Mouse (Mus musculus) fibroblast of lung, adult 2 months (primary cell): ENCODE data around the gene Map3k5.

Experiments
- DNase-seq: peaks from one replicate; pipeline ENCODE4 v3.0.0-alpha.2; 2011; ENCODE audit warnings: low read depth

The Map3k5 gene

DNA sequence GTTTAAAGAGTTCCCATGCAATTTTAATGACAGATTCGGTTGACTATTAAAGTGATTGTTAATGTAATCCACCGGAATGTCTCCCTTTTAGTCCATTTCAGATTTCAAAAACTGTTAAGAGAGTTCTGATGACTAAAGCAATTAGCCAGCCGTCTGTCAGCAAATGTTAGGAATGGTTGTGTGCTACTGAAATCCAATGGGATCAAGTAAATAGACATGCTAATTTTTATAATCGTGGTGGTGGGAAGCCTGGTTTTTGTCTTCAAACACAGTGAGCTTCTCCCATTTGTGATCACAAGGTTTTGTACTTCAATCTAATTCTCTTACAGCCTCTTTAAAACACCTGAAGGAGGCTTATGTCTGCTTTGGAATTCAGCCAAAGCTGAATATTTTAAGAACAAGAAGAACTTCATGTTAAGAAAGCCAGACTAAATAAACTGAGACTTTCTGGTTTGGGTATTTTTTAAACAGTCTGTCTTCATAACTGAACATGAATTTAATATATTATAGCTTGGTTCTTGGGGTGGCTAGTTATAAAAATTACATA is 1.6 kb downstream of the Map3k5 start:
- no peak for DNase-seq

DNA sequence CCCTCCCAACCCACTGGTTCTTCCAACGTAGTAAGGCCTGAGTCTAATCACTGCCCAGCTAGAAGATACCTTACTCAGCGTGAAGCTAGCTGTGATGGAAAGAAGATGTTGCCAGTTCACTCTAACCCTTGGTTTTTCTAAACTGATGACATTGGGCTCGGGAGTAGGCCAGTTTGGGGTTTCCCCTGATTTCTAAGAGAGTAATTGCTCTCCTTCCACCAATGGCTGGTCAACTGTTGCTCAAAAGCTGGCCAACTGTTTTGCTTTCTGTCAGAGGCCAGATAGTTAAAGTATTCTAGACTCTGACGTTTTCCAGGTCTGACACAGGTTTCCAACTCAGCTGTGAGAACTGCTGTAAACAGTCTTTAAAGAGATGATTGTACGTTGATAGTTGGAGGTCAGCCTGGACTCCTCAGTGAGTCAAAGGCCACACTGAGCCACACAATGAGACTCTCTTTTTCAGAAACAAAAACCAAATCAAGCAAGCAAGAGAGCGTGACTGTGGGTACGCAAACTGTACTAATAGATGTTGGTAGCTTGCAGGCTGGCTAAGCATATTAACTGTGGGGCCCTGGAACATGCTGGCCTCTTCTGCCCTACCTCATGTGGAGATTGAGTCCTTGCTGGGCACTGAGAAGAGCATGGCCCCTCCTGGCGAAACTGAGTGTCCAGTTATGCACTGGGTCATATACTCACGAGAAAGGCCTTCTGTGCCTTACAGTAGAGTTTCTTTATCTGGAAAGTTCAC is 2.9 kb downstream of the Map3k5 start:
- no peak for DNase-seq

DNA sequence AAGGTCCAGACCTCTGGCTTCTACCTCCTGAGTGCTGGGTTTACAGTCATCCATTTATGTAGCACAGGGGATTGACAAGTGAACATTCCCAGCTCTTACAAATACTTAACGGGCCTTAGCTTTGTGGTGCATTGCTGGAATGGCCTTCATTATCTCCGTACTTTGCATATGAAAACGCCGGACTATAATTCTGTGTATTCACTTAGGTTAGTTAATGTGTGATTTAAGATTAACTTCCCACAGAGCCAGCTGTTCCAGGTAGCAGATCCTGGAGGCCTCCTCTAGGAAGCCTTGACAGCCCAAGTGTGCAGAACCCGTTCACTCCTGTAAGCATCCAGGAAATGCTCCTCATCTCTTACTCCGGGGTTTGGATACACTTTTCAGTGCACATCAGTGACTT is 4.5 kb downstream of the Map3k5 start:
- DNase-seq: no peak

DNA sequence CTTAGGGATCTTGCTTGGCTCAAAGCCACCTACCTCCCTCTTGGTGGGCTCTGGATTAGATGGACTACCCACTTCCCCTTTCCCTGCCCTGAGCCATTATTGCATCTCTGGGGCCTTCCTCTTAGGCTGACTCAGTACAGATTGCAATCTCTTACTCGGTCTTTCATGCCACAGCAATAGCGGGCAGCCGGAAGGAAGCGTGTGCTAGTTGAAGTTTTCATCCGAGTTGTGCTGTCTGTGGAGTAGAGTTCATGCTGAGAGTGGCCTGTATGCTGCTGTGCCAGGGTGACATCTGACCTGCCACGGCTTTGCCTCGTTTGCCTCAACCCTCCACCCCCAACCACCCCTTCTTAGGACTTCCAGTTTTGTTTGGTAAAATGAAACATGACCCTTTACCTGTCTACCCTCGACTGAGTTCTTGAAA is 5.0 kb downstream of the Map3k5 start:
- no peak for DNase-seq

- DNase-seq: no peak
Observed at GRCm38 (mm10) chr10:19940127-19940526, 5.9 kb downstream of the Map3k5 start.

DNA sequence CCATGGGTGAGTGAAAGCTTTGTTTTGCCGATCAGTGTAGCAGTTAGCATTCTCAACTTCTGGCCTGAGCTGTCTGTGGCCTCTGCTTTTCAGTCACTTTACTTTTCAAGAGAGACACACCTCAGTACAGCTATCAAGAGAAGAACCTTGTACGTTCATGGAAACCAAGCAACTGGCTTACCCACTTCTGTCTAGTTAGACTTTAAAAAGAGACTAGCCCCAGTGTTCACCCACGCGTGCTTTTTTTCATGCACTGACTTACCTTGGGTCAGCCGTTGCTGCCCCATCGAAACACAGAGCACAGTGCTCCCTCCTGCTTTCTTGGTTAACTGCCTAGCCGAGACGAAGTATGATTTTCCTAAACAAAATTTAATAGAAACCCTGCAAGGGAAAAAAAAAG is 6.4 kb downstream of the Map3k5 start:
- DNase-seq: no peak

GRCm38 (mm10) chr10:19941063-19941462 is 6.8 kb downstream of the Map3k5 start:
- no peak for DNase-seq

GRCm38 (mm10) chr10:19941914-19942313 is 7.6 kb downstream of the Map3k5 start:
- DNase-seq: no peak

GRCm38 (mm10) chr10:19942621-19943020 is 8.3 kb downstream of the Map3k5 start:
- no peak for DNase-seq

DNA sequence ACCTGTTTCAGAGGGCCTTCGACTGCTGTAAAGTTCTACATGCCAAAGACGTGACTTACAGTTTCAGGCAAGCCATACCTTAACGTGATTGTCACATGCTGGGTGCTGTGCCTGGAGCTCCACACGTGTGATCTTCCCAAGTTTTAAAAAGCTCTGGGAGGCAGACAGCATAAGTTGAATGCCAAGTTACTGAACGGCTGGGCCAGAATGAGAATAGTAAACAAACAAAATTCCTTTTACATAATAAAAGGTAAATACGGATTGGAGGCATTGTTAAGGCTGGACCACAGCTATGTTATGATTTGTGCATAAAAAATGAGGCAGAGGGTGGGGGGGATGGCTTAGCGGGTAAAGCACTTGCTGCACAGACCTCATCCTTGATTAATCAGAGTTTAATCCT is 11.4 kb downstream of the Map3k5 start:
- DNase-seq: no peak

DNA sequence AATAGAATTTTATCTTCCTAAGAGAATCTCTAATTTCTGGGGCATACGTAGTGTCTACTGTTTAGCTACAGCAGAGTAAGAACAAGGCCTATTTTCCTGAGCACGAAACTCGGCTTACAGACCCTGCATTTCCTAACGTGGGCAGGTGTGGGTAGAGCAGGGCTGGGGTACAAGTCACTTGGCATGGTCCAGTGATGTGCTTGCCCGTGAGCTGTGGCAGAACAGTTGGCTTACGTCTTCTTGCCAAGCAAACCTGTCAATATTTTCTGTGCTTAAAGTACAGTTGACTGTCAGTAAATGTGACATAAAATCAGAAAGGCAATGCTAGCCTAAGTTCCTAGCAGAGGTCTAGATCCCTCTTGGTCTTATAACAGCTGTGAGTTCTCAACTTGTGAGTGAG is 12.4 kb downstream of the Map3k5 start:
- no peak for DNase-seq

- no peak for DNase-seq
Observed at GRCm38 (mm10) chr10:19947441-19947840, 13.2 kb downstream of the Map3k5 start.

- DNase-seq: no peak
Observed at GRCm38 (mm10) chr10:19947901-19948300, 13.6 kb downstream of the Map3k5 start.

- DNase-seq: no peak
Observed at GRCm38 (mm10) chr10:19948381-19948780, 14.1 kb downstream of the Map3k5 start.

DNA sequence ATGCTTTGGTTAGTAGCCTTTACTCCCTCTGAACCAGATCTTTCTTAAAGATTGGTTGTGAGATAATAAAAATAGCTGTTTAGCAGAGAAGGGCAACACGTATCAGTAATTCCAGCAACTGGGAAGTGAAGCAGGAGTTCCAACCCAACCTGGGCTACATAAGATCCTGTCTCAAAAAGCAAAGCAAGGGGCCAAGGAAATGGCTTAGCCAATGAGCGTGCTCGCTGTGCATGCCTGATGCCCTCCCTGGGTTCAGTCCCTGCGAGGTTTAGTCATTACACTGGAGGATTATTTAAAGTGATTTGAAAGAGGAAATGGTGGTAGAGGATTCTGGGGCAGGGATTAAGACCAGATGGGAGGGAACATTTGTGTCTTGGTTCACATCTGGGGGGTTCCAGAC is 14.8 kb downstream of the Map3k5 start:
- no peak for DNase-seq

GRCm38 (mm10) chr10:19953032-19953761 is 18.9 kb downstream of the Map3k5 start:
- DNase-seq: no peak

DNA sequence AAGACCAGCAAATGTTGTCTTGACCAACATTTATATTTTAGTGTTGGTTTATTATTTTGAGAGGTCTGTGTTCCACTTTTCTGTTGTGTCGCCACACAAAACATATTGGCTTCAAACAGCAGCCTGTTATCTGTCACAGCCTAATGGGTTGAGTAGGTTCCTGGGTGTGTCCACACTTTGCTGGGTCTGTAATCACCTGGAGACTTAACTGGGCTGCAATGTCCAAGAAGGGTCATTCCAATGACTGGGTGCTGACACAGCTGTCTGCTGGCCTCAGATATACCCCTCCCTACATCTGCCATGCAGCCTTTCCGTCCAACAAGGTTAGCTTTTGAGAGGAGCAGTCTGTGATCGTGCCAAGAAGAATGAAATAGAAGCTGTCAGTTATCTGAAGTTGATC is 20.3 kb downstream of the Map3k5 start:
- DNase-seq: no peak

- DNase-seq: no peak
Observed at GRCm38 (mm10) chr10:19955817-19956216, 21.5 kb downstream of the Map3k5 start.

- DNase-seq: no peak
Observed at GRCm38 (mm10) chr10:19956745-19957144, 22.5 kb downstream of the Map3k5 start.

GRCm38 (mm10) chr10:19960831-19961380 is 26.6 kb downstream of the Map3k5 start:
- no peak for DNase-seq

- no peak for DNase-seq
Observed at GRCm38 (mm10) chr10:19962746-19963145, 28.5 kb downstream of the Map3k5 start.

DNA sequence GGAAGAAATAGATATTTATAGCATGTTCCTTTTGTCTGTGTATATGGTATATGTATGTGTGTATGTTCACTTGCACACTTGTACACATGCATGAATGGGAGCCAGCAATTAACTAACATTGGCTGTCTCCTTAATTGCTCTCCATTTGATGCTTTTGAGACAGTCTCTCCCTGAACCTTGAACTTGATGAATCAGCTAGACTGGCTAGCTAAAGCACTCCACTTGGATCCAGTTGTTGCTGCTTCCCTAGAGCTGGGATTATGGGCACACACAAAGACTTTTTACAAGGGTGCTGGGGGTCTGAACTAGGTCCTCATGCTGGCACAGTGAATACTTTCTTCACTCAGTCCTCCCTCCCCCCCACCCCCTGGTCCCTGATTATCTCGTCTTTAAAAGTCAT is 28.9 kb downstream of the Map3k5 start:
- no peak for DNase-seq

GRCm38 (mm10) chr10:19964105-19964504 is 29.8 kb downstream of the Map3k5 start:
- no peak for DNase-seq
